Mouse (Mus musculus) monocyte, adult 2 months (primary cell): ENCODE measurements around the gene H2-DMb2.

Experiments used
- DNase-seq, 2 experiments: peaks; one replicate each; pipeline ENCODE4 v3.0.0; 2022; ENCODE audit warnings: low spot score in 2 of 2, low read depth in 1 of 2

Gene H2-DMb2

DNA sequence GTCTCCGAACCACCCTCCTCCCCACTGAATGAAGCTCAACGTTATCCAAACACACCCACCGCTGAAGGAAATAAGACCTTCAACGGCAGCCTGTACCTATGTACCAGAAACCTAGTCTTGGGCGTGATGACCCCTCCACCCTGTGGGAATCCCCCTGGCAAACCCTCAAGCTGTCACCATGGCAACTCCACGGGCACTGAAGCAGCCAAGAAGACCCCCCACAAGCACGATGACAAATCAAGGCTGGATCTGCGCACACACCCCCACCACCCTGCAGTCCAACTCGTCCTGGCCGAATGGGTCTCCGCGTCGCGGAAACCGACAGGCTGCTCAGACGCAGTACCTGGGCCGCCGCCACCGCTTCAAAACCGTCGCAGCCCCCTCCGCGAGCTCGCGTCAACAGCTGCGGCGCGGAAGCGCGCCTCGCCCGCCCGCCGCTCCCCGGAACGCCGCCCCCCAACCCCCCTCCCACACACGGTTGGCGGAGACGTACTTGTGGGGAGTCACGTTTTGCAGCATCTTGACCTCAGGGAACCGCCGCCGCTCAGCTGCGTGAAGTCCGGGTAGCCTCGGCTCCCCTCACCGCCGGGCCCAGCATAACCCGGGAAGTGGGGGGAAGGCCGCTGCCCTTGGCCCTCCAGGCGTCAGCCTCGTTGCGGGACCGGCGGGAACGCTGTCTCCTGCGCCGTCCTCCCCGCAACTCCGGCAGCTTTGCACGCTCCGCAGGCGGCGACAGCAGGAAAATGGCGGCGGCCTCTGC is 24.8 kb upstream of the H2-DMb2 start:
- DNase-seq = no peak

DNA sequence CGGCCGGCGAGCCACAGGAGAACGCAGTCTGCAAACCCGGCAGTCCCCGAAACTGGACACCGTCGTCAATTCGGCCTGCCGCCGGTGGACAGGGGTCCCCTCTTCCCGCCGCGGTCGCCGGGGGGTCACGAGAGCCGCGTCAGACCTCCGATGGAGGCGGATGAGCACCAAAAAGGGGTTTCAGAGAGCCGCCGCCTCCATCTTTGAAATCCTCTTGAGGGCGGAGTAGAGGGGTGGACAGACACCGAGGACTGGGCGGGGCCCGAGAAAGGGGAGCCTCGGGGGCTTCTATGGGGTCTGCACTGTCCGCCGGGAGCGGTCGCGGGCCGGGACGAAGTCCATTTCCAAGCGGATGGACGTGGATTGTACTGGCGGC is 24.2 kb upstream of the H2-DMb2 start:
- peak in 1 of 2 experiments; percentile 51 for DNase-seq

DNA sequence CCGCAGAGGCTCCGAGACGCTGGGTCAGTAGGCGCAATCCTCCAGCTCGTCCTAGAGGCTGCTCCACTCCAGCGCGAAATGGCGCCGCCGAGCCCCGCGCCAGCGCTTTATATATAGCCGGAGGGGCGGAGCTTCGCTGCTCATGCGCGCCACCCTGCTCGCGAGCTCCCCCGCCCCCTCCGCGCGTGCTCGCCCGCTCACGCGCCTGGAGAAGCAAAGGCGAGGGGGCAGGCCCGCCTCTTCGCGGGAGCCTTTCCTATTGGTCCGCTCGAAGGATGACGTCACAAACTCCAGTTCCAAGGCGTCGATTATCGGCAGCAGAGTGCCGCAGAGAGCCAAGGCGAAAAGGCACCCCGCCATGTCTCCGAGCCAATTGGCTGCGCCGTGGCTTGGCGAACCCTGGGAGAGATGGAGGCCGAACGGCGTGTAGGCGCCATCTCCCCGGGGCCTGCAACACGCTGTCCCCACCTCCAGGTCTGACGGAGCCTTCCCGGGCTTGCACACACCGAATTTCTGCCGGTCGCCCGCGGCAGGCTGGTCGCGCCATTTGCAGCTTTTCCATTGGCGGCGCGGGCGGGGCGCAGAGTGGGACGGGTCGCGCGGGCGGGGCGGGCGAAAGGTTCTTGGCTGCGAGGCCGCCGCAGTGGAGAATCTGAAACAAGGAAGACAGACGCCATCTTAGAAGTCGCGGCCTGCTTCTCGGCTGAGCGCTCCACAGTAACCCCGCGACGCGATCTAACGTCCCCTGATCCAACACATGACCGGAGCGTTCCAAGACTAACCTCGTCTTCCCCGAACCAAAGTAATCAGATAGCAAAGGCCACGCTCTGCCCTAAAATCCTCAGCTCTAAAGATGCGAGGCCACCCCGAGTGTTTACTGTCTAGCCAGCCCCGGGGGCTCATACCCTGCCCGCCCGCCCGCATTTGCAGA is 23.6 kb upstream of the H2-DMb2 start, which contains the start of gene H2-DMa:
Gene H2-DMa, plus strand, starts transcription at position 293 of the 931 bp plus-strand sequence.
- peak; percentile 98 for DNase-seq

DNA sequence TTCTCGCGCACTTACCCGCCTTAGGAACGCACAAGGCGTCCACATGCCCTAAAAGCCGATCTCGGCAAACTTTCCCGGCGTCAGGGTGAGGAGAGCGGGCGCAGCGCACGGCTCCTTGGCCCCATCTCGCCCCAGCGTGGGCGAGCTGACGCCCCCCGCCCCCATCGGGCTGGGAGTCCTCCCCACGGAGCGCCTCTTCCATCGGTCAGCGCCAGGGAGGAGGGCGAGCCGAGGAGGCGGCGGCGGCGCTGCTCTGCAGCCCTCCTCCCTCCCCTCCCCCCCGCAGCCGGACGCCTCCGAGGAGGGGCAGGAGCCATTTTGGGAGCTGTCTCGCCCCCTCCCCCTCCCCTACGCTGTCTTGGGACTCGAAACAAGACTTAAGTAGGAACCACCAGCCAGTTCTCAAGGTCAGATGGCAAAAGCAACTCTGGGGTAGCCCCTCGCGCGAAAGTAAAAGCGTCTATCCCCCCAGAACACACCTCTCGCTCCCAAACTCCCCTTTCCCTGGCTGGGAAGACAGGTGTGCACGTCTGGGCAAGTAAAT is 22.9 kb upstream of the H2-DMb2 start:
- peak in 1 of 2 experiments; percentile 65 for DNase-seq

DNA sequence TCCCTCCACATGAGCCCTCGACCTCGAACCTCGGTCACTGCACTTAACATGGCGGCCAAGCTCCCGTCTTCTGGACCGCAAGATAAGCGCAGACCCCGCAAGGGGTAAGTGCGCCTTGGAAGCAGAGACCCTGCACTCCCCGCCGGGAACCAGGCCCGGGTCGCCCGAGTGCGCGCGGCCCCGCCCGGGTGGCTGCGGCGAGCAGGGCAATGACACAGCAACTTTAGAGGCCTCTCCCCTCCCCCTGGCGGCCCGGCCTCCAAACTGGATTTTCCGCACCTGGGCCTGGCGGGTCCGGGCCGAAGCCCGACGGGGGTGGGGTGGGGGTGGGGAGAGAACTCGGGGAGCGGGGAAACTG is 22.3 kb upstream of the H2-DMb2 start:
- DNase-seq = peak; percentile 59 to 73

DNA sequence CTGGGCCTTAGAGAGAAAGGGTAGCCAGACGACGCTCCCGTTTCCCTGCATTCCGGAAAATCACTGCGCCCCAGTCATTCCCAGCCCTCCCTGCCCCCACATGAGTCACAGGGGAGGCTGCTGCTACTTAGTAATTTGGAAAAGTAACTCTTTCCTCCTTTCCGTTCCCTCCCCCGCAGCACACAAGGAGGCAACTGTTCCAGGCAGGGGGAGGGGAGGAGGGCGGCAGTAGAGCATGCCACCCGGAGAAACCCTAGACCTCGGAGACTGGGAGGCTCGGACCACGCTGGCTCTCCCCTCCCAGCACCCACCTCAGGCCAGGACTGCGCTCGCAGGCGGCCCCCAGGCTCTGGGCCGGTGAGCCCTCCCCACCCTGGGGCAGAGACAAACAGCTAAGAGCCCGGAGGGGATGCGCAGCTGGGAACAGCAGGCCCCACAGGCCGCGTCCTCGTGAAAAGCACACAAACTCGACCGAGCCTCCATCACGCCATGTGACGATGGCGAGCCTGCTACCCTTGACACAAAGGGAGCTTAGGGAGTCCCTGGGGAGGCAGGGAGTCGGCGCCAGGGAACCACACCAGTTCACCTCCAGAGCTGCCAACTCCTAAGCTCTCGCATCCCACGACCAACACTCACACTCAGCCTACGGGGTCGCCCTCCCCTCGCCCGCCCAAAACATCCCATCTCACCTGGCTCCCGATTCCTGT is 21.8 kb upstream of the H2-DMb2 start:
- peak in 1 of 2 experiments; percentile 60 for DNase-seq

- DNase-seq = peak in 1 of 2 experiments; percentile 36
Observed at GRCm38 (mm10) chr17:34121879-34122187, 21.3 kb upstream of the H2-DMb2 start.

- peak; percentile 82 to 94 for DNase-seq
Observed at GRCm38 (mm10) chr17:34122188-34122984, 20.7 kb upstream of the H2-DMb2 start, which contains the start of gene Brd2. TSS of gene Brd2 (minus strand) at chr17:34122634.

- DNase-seq = no peak
Observed at GRCm38 (mm10) chr17:34123111-34123510, 20.0 kb upstream of the H2-DMb2 start.

DNA sequence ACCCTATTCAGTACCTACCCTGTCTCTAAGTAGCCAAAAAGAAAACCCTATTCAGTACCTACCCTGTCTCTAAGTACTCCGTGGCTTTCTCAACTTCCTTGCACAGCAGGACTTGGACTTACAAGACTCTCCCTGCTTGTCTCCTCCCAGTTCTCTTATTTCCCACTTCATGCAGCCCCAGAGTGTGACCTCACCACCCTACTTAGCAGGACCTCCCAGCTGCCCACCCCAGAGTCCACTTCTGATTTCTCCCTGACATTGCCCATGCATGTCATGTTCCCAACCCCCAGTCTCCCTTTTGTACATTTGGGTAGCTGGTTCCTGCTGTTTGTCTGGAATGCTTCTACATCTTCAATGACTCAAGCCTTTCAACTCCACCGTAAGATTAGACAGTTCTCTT is 19.6 kb upstream of the H2-DMb2 start:
- DNase-seq = no peak

- peak in 1 of 2 experiments; percentile 38 for DNase-seq
Observed at GRCm38 (mm10) chr17:34124649-34125048, 18.5 kb upstream of the H2-DMb2 start.

DNA sequence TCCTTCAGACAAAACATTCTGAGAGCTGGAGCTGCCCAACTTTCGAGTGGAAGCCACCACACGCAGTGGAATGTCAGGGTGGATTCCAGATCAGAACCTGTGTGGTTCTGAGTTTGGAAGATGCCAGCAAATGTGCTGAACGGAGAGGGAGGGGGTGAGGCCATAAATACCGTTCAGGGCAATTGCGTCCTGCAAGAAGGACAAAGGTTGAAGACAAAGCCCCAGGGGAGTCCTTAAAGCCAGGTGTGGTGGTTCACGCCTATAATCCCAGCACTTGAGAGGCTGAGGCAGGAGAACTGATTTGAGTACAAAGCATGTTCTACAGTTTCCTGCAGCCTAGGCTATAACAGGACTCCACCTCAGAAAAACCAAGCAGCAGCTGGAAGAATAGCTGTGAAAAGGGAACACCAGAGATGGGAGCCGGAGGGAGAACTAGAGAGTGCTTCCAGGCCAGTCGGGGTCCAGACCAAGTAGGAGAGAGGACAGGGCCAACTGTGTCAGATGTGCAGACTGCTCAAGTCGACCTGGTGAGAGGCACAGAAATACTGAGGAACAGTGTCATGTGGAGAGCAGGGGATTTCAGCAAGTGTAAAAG is 16.2 kb upstream of the H2-DMb2 start:
- DNase-seq = no peak

DNA sequence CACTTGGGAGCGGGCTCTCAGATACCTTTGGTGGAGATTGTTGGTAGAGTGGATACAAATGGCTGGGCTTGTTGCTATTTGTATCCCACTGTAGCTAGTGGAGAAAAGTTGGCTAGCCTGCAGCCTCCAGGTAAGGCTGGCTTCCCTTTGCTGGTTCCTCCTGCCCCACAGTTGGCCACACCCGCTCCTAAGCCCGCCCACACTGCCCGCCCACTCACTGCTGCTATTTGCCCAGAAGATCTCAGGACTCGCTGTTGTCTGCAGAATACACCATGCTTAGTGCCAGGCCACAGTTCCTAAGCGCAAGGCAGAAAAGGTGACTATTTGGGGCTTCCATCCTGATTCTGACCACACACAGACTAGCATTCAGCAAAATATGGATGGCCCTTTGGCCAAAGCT is 15.6 kb upstream of the H2-DMb2 start:
- peak in 1 of 2 experiments; percentile 40 for DNase-seq

DNA sequence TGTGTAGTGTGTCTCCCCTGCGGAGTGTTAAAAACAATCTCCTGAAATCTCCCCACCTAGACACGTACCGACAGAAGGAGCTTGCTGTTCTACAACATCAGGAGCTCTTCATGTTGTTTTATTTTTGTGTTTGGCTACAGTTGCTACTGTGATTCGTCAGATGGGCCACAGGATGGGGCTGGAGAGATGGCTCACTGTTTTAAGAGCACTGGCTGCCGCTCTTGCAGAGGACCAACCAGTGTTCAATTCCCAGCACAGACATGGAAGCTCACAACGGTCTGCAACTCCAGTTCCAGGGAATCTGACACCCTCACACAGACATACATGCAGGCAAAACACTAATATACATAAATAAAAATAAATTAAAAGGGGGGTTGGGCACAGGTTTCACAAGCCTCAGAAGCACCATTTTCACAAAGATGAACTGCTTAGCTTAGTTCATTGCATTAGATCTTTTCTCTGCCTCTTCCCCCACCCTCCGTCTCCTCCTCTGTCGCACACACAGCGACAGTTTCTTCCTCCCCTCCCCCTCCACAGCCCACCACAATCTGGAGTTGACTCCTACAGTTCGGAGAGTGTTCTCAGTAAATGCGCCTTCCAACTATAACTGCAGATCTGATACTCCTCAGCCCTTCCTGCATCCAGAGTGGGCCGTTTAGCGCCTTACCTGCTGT is 14.7 kb upstream of the H2-DMb2 start:
- DNase-seq = no peak

DNA sequence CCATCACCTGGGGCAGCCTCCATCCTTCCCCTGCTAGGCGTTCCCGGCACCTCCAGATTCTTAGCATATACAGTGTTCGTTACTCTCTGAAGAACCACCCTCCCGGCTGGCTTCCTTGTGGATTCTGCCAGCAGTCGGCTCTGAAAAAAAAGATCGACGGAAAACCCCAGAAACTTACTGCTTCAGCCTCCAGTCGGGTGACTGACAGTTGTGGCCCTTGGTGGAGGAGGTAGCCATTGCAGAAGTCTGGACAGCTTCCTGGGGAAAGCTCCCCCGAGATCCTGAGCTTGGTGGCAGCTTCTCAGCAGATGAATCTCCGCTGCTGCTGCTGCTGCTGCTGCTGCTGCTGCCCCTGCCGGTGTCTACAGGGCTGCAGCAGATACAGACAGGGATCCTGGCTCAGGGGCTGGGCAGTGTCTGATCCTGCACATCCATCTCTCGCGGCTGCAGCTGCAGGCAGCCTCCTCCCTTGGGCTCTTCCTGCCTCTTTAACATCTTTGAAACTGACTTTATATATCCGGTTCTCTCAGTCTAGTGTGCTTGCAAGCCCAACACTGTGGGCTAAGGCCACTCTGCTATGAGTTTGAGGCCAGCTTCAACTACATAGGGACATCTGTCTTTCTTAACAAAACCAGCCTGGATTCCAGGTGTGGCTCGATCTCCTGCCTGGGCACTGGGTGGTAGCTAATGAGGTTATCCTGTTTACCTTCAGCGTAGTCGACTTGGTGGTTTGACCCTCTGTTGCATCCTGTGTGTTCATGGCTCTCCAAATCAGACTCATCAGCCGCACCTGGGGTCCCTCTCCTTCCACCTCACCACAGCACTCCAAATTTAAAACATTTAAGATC is 13.9 kb upstream of the H2-DMb2 start:
- no peak for DNase-seq

GRCm38 (mm10) chr17:34130073-34130947 is 12.8 kb upstream of the H2-DMb2 start:
- DNase-seq = no peak

DNA sequence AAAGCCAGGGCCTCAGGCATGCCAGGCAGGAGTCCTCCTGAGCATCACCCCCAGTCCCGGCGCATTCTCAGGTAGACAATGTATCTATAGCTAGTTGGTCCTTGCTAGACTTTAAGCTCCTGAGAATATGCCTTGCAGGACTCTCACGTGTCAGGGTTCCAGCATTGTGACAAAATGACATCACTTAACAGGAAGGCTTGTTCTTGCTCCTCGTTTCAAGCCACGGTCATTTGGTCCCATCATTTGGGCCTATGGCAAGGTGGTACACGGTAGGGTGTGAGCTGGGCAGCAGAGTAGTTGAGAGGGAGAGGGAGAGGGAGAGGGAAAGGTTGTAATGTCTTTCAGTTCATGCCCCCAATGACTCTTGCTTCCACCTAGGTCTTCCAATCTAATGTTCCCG is 11.2 kb upstream of the H2-DMb2 start:
- DNase-seq = no peak

DNA sequence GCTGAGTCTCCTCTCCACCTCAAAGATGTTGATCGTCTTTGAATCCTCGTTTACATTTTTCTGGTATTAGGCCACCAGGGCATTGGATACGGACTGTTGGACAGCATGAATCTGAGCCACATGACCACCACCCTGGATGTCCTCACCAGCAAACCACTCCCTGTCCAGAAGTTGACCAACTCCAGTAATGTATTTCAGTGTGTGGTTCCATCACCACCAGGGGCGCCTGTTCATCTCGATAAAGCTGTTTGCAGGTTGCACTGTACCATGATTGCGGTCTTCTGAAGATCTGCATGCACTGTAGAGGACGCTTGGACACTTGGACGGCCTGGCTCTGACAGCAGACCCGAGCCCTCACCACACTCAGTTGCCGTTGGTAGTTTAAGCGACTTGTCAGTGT is 9.8 kb upstream of the H2-DMb2 start:
- DNase-seq = no peak
